Comparison of ENCODE assay signal across 9 mouse cellular contexts in genomic region chr5:50476985-50477384, GRCm38 (mm10).
A peak's percentile ranks its signal among the peaks of the same experiment; 100 is the strongest.
DNase-seq lines count a peak whose midpoint lies in the region; ATAC-seq and TF ChIP-seq lines count a peak whose summit lies in the region.
"Had no signal": no experiment of that assay in that cellular context is flagged by ENCODE, and none has a peak within 500 bp of the region (broad histone marks: within the 10 kb centered on the region; RNA-seq: fewer than 3 reads in every experiment).

No protein-coding gene starts in this region.

- peak; percentile 76 for TF ChIP-seq CTCF in gastrocnemius, adult 2 months (IDR thresholded peaks at IDR 0.05)
- TF ChIP-seq CTCF in intestine, postnatal 0 days (IDR thresholded peaks at IDR 0.05; ENCODE audit: low read depth) = peak; percentile 76

- H3K27me3 ChIP-seq in intestine, postnatal 0 days (replicated peaks; ENCODE audit: control insufficient read depth, insufficient read depth, low read length) = no peaks in the 10 kb centered on the region
- H3K27me3 ChIP-seq: limb, embryonic 12.5 days had no signal

- H3K27ac ChIP-seq in gastrocnemius, adult 2 months = no peak overlapping the region
- H3K27ac ChIP-seq in intestine, postnatal 0 days (ENCODE audit: low read depth, low read length) = no peak overlapping the region
- H3K27ac ChIP-seq: limb, embryonic 12.5 days had no signal

- H3K9ac ChIP-seq in intestine, postnatal 0 days (ENCODE audit: low read depth, low read length) = no peak overlapping the region
- H3K9ac ChIP-seq: limb, embryonic 12.5 days had no signal

- H3K36me3 ChIP-seq in intestine, postnatal 0 days (ENCODE audit: control insufficient read depth, insufficient read depth) = no peaks in the 10 kb centered on the region
- H3K36me3 ChIP-seq: limb, embryonic 12.5 days had no signal

- no peak overlapping the region for H3K4me2 ChIP-seq in intestine, postnatal 0 days (replicated peaks; ENCODE audit: low read depth)
- H3K4me2 ChIP-seq: limb, embryonic 12.5 days had no signal

- no peak overlapping the region for H3K4me3 ChIP-seq in gastrocnemius, adult 2 months
- H3K4me3 ChIP-seq in intestine, postnatal 0 days (ENCODE audit: low read depth, low read length) = no peak overlapping the region
- H3K4me3 ChIP-seq: limb, embryonic 12.5 days had no signal

- no peaks in the 10 kb centered on the region for H3K4me1 ChIP-seq in intestine, postnatal 0 days (replicated peaks; ENCODE audit: control insufficient read depth, insufficient read depth, low read length)
- H3K4me1 ChIP-seq: limb, embryonic 12.5 days had no signal

- H3K9me3 ChIP-seq in intestine, postnatal 0 days (ENCODE audit: control insufficient read depth) = no peaks in the 10 kb centered on the region
- H3K9me3 ChIP-seq: limb, embryonic 12.5 days had no signal

- 18% methylated on average over 3 of the region's 3 CpGs for WGBS in intestine, postnatal 0 days

- intact Hi-C loops in gastrocnemius, adult 2 months (cut with DNase I) = loop anchor here (10.0 kb wide), 1 partner anchor 218 kb away; no protein-coding TSS in a partner anchor
- intact Hi-C loops in left cerebral cortex, postnatal 4 days (cut with DNase I) = loop anchor here (10.0 kb wide), 1 partner anchor 218 kb away; no protein-coding TSS in a partner anchor

- no peak for ATAC-seq in intestine, postnatal 0 days

- peak; percentile 19 for DNase-seq in gastrocnemius, adult 2 months
- DNase-seq in gastrocnemius, adult 8-10 months (ENCODE audit: low spot score in 2 of 2) = no peak
- DNase-seq in urinary bladder, postnatal 14 days (ENCODE audit: low spot score) = peak; percentile 21
- DNase-seq in urinary bladder, postnatal 4 days (ENCODE audit: low spot score in 2 of 2) = no peak
- DNase-seq in embryo, embryonic 10.5 days (ENCODE audit: low spot score) = peak; percentile 72
- peak; percentile 73 for DNase-seq in left cerebral cortex, postnatal 4 days
- peak; percentile 27 for DNase-seq in right cerebral cortex, postnatal 25 days

Comparison
In these comparisons a context has a peak if more than half of its experiments do, and no peak if none do; other contexts are left out.
1. DNase-seq: peak in gastrocnemius, adult 2 months (single experiment), urinary bladder, postnatal 14 days (single experiment), embryo, embryonic 10.5 days (single experiment), left cerebral cortex, postnatal 4 days (single experiment) and right cerebral cortex, postnatal 25 days (single experiment); none in gastrocnemius, adult 8-10 months (0 of 2) and urinary bladder, postnatal 4 days (0 of 2).